Mouse (Mus musculus) brain, embryonic 14.5 days (tissue): ENCODE measurements around the gene Nit2.

Source experiments
- CTCF ChIP-seq: fragments of 200-500 bp; IDR thresholded peaks from 2 replicates; pipeline ENCODE4 v1.5.1; 2012; ENCODE audit warnings: inconsistent platforms, mild to moderate bottlenecking, moderate library complexity, borderline replicate concordance; ENCODE audit not compliant: insufficient read depth, insufficient read length; ENCODE audit errors: extremely low read depth
- POLR2A ChIP-seq: fragments of 200-500 bp; IDR thresholded peaks from 2 replicates; pipeline ENCODE4 v1.6.1; 2012; ENCODE audit warnings: mild to moderate bottlenecking, inconsistent platforms, borderline replicate concordance; ENCODE audit not compliant: poor library complexity, insufficient read depth, insufficient read length, severe bottlenecking; ENCODE audit errors: extremely low read depth

GRCm38 (mm10) chr16:57191214-57191613 is 24.1 kb upstream of the Nit2 start:
- TF ChIP-seq CTCF (no peak), POLR2A (no peak)
